Mouse (Mus musculus): ENCODE measurements around the gene Rbm42.

DNA sequence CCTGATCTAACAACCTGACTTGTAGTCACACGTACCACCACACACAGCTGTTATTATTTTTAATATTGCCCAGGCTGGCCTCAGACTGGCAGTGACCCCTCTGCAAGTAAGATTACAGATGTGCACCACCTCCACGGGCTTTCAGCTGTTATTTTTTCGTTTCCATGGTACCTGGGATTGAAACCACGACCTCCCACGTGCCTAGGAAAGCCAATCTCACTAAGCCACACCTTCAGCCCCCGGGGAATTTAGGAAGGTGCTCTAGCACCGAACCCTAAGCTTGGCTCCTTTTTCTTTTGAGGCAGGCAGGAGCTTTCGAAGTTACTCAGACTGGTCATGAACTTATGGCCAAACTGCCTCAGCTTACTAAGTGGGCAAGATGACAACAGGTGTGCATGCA lies 45.7 kb downstream of the Rbm42 start:
- no peak for TF ChIP-seq CTCF (IDR thresholded peaks at IDR 0.05; ENCODE audit: low read depth, low read length)
- no peak for TF ChIP-seq POLR2A (IDR thresholded peaks at IDR 0.05; ENCODE audit: insufficient read depth, low read length)
